Mouse (Mus musculus): ENCODE results near the gene Prkag2.

Gene Prkag2

DNA sequence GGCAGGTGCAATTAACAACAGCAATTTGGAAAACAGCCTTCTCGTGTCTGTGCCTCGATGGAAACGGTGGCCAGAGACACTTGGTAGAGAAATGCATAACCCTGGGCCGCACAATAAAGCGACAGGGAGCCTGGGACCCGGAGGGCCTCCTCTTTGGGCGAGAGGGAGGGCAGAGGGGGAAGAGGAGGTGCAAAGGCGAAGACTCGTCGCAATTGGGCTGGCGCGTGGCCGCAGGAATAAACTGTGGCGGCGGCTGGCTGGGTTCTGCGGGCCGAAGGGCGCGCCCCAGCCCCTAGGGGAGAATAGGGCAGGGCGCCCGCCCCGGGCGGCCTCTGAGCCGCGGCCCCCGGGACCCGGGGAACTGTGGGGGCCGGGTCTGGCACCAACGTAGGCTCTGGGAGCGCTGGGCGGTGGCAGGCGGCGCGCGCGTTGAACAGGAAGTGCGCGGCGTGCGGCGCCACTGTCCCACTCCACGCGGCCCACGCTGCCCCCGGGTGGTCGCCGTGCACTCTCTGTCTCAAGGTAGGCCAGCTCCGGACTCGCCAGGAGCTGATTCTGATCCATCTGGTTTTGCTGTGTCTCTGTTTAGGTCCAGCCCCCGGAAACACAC is at the start of gene Prkag2:
Gene Prkag2, minus strand, starts transcription at position 127 of the 610 bp plus-strand sequence.
- CTCF ChIA-PET: interaction anchor here in 1 of 4 experiments (1.6 kb wide), 1 partner anchor 90 kb away, joined by 6 read pairs; no protein-coding TSS in a partner anchor
- POLR2A ChIA-PET: no interaction called here

DNA sequence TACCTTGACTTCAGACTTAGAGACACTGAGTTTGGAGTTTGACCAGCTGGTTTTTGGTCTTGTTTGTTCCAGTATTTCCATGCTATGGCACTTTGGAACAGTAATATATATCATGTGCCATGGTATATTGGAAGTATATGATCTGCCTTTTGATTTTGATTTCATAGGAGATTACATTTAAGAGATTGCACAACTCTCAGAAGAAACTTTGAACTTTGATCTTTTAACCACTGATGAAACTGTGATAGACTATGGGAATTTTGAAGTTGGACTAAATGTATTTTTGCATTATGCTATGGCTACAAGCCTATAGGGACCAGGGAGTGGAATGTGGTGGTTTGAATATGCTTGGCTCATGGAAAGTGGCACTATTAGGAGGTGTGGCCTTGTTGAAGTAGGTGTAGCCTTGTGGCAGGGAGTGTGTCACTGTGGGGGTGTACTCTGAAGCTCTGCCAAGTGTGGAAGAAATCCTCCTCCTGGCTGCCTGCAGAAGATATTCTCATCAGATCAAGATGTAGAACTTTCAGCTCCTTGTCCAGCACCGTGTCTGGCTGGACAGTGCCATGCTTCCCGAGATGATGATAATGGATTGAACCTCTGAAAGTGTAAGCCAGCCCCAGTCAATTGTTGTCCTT is 49.0 kb upstream of the Prkag2 start:
- ChIA-PET POLR2A (no interaction called here), CTCF (no interaction called here)

DNA sequence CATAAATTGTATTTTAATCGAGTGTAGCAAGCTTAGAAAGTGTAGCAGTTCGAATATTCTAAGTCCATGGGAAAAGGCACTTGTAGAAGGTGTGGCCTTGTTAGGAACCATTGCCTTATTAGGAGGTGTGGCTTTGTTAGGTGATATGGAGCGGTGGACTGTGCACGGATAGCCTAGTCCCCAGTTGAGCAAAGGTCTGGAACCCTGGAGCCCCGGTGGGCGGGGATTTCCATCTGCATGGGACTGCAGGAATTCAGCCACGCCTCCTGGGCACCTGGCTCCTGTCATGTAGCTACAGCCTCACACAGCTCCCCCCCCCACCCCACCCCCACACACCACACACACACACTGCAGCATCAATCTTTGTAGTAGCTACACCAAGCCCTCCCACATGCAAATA is 46.3 kb upstream of the Prkag2 start:
- CTCF ChIA-PET: no interaction called here
- POLR2A ChIA-PET: interaction anchor here in 3 of 4 experiments (1.1 to 1.8 kb wide), 3 partner anchors 10 to 28 kb away, joined by 3 to 6 read pairs (median 5); no protein-coding TSS in a partner anchor

DNA sequence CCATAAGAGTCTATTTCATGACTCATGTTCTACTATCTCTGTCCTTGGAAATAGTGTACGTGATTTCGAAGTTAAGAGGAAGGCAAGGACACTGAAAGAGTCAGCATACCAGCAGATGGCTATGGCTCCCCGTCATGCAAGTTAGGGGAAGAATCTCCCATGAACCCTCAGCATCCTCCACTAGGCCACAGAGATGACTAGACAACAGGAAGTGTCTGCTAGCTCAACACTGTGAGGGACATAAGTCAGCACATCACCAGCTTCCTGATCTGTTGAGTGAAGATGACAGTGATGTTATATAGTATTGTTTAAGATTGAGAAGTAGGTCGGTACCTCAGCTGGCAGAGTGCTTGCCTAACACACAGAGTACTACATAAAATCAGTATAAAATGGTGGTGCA is 27.4 kb upstream of the Prkag2 start:
- CTCF ChIA-PET: no interaction called here
- POLR2A ChIA-PET: no interaction called here

DNA sequence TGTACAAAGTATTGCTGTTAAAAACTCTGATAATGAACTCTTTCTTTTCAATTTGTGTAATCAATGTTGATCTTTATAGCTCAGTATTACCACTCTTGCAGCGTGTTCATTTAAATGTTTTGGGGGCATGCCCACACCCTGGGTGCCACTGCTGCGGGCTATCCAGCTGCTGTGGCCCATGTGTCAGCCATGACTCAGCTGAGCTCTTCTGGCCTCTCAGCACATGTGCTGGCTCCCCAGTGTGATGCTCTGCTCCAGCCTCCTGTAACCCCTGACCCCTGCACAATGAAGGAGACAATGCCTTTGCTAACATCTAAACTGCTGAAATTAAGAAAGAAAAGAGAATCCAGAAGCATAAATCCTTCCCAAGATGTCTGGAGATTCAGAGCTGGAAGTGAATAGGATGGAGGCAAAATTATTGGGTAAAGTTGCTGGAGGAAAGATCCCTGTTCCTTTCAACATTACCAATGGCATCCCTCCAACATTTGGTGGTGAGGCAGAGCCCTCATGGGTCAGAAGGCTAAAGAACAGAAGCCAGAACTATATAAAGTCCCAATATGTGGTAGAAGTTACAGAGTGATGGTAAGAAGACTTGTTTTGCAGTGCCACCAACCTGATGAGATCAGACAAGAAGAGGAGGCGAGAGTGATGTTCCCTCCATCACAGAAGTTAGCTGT is 25.6 kb upstream of the Prkag2 start:
- POLR2A ChIA-PET: interaction anchor here in 1 of 4 experiments (1.3 kb wide), 1 partner anchor 14 kb away, joined by 3 read pairs; no protein-coding TSS in a partner anchor
- CTCF ChIA-PET: no interaction called here

DNA sequence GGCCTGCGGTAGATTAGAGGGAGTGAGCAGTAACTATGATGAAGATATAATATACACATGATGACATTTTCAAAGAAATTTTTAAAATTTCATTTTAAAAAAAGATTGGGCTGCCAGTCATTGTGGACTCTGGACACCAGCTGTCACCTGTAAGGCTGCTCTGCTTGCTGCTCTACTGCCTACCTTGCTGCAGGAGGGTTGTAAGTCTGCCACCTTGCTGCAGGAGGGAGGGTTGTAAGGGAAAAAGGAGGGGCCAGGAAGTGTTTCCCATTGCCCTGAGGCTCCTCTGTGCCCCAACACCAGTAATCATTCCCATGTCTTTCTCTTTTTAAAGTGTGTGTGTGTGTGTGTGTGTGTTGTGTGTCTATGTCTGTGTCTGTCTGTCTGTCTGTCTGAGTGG is 22.1 kb upstream of the Prkag2 start:
- CTCF ChIA-PET: no interaction called here
- POLR2A ChIA-PET: no interaction called here

DNA sequence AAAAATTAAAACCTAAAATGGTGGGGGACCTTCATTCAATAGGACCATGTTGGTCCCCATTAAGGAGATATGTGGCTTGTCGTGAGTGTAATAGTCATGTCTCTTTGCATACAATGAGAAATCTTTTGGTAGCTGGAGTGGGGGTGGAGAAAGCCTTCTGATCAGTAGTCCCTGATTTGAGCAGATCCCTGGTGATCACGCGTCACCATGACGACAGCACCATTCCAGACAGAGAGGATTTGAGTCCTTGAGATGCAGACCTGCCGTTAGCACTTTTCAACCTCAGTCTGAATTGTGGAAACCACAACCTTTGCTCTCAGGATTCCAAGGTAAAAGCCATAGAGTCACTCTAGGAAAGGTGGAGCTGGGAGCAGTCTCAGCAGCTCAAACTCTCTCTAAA is 18.7 kb upstream of the Prkag2 start:
- ChIA-PET CTCF (no interaction called here), POLR2A (interaction anchor here in 1 of 4 experiments (1.4 kb wide), 1 partner anchor 28 kb away, joined by 3 read pairs; no protein-coding TSS in a partner anchor)

DNA sequence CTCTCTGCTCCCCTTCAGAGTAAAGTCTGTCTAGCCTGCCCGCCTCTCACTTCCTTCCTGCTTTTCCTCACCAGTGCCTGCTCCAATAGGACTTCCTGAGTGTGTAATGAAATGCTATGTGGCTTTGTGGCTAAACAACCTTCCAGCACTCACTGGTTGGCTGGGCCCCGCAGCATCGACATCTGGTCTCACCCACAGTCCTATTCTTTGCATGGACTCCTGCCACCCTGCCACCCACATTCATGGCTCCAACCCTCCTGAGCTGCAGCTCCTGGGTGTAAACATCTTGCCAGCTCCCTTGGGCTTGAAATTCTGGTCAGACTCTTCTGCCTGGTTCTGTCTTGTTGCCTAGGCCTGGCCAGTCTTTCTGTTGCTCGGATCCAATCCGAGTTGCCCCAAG is 15.6 kb upstream of the Prkag2 start:
- ChIA-PET CTCF (no interaction called here), POLR2A (no interaction called here)

DNA sequence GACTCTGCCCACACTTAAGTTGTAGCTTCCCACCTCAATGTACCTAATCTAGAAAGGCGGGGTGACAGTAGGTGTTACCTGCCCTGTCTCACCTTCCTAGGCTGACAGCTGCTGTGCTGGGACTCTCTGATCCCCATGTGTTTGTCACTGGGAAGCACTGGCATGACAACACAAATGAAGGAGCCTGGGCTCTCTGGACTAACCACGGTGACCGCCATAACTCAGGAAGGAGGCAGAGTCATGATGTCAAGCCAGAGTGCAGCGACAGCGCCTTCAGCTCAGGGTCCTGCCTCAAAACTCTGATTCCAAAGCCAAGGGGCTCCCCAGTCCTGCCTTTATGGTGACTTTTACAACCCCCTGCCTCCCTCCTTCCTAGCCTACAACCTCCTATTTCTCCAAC is 14.8 kb upstream of the Prkag2 start:
- ChIA-PET POLR2A (interaction anchor here in 2 of 4 experiments (0.6 to 0.7 kb wide), 2 partner anchors 148 to 1171 kb away, joined by 4 to 7 read pairs; no protein-coding TSS in a partner anchor), CTCF (no interaction called here)

DNA sequence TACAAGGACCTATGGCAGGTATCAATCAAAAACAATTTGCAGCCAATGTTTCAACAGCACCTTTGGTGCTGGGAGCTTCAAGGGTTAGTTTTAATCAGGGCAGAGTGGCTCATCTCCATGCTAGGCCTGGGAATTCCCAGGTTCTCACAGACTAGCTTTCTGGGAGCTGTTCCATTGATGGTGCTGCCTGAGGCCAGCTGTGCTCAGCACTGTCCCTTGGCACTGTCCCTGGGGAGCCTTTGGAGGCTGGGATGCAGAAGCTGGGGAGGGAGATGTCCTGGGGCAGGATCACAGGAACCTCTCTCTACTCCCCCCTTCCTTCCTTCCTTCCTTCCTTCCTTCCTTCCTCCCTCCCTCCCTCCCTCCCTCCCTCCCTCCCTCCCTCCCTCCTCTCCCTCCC is 13.7 kb upstream of the Prkag2 start:
- ChIA-PET POLR2A (no interaction called here), CTCF (interaction anchor here in 1 of 4 experiments (0.6 kb wide), 1 partner anchor 205 kb away, joined by 3 read pairs; no protein-coding TSS in a partner anchor)

DNA sequence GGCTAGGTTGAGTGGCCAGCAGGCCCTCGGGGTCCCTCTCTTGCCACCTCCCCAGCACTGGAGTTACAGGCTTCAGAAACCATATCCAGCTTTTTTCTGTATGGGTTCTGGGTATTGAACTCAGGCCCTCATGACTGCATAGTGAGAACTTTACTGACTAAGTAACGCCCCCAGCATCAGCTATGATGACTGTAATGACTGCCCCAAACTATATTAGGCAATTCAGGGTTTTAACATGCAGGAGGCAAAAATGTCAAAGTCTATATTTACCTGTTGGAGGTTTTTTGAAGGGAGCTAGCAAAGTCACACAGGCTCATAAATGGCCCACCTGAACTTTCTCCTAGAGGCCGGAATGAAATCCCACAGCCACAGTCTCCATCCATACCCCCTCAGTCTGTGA is 9.9 kb upstream of the Prkag2 start:
- POLR2A ChIA-PET: interaction anchor here in 2 of 4 experiments (0.6 to 0.9 kb wide), 2 partner anchors 112 to 134 kb away, joined by 3 to 4 read pairs; partner anchors contain the start of gene E130116L18Rik (in 1 of the 2)
- CTCF ChIA-PET: no interaction called here

DNA sequence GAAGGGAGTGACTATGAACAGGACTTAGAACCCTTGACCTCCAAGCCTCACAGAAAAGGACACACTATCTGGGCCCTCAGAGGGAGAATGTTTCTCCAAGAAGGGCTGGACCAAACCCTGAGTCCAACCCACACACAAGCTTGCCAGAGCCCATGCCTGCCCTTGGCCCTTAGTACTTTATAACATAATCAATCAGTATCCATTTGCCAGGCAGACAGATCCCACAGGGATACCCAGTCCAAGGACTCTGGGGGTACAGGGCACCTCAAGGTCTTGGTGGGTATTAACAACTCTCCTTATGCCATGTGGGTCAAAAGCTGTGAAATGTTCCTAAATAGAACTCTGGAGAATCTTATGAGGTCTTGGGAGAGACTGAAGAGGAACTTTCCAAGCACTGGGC is 5.3 kb upstream of the Prkag2 start:
- POLR2A ChIA-PET: no interaction called here
- CTCF ChIA-PET: no interaction called here

DNA sequence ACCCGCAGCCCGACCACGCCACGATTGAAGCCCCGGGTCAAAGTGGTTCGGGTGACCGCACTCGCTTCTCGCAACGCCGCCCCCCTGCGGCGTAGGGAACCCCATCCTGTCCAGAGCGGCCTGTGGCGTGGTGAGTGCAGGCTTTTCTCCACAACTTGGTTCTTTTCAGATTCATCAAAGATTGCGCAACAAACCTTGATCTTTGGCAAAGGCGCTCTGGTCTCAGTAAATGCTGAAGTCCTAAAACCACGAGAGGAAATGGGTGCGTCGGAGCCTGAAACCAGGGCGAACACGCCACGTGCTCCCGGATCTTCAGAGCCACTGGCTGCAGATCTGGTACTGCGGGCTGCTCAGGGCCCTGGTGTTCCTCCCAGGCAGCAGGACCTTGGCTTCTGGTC is 683 bp upstream of the Prkag2 start:
- CTCF ChIA-PET: interaction anchor here in 1 of 4 experiments (1.6 kb wide), 1 partner anchor 90 kb away, joined by 6 read pairs; no protein-coding TSS in a partner anchor
- POLR2A ChIA-PET: no interaction called here

DNA sequence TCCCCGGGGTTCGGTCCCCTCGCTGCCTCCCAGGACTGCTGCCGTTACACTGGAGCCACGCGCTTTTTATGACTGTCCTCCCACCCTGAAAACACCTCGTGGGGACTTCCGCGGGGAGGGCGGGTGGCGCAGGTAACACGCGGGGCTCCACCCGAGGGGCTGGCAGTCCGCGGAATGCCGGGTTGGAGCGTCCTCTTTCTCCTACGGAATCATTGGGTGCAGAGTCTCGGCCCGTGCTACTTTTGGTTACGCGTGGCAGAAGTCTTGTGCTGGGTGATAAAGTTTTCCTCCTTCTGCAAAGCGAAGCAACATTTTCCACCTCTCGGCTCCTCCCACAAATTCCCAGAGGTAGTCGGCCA is 306 bp downstream of the Prkag2 start:
- CTCF ChIA-PET: interaction anchor here in 2 of 4 experiments (1.6 to 2.1 kb wide), 2 partner anchors 77 to 90 kb away, joined by 4 read pairs; no protein-coding TSS in a partner anchor
- POLR2A ChIA-PET: interaction anchor here in 2 of 4 experiments (0.8 to 1.5 kb wide), 2 partner anchors 9 to 415 kb away, joined by 4 to 5 read pairs; partner anchors contain the start of gene Nub1 (in 1 of the 2)

DNA sequence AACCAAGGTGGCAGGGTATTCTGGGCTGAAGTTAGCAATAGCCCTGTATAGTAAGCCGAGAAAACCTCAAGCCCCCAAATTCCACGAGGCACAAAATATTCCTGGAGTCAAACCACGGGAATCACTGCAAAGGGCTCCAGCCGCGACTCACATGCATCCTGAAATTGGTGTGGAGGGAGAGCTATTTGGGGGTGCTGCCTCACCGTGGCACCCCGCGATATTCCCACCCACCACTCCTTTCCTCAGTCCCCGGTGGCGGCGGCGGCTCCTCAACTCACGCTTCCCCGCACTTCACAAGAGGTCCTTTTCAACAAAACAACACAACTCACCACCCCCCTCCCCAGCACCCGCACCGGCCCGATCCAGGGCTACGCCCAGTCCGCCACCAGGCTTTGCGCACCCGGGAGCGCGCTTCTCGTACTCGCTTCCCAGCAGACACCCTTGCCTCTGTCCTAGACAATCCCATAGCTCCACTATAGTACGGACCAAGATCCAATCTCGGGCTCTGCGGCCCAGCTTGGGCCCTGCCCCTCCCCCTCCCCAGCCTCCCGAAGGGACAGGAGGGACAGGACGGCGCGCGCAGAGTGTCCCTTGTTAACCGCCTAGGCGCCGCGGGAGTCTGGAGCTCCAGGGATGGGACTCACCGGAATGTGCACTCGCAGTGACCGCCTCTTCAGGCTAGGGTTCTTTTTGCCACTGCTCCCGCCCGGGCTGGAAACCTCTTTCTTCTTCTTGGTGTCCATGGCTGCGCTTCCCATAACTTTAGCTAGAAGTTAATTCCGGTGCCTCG is 880 bp downstream of the Prkag2 start:
- CTCF ChIA-PET: interaction anchor here in 2 of 4 experiments (1.6 to 2.1 kb wide), 2 partner anchors 77 to 89 kb away, joined by 4 read pairs; no protein-coding TSS in a partner anchor

DNA sequence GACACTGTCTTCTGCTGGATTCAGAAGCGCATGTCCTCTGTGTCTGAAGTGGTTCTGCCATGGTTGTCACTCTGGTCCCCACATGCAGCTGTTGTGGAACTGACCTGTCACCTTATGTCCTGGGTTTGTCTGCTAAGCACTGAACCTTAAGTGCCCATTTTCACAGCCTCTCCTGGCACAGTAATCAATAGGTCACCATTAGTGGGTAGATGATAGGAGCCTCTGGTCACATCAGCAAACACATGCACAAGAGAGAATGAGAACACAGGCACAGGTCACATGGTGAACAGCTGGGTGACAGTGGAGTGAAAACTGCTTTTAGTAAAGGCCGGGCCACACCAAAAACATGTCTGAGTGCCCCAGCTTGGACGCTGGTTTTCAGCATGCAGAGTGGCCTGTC is 2.6 kb downstream of the Prkag2 start:
- POLR2A ChIA-PET: interaction anchor here in 1 of 4 experiments (0.5 to 0.8 kb wide), 2 partner anchors 121 to 1040 kb away, joined by 3 read pairs; no protein-coding TSS in a partner anchor
- CTCF ChIA-PET: no interaction called here

More for the DNA sequence above, 880 bp downstream of the Prkag2 start:
- POLR2A ChIA-PET: interaction anchor here in 3 of 4 experiments (0.8 to 1.5 kb wide), 3 partner anchors 8 to 414 kb away, joined by 3 to 5 read pairs (median 4); partner anchors contain the start of genes Nub1 (in 1 of the 3) and Rheb (in 1 of the 3)

DNA sequence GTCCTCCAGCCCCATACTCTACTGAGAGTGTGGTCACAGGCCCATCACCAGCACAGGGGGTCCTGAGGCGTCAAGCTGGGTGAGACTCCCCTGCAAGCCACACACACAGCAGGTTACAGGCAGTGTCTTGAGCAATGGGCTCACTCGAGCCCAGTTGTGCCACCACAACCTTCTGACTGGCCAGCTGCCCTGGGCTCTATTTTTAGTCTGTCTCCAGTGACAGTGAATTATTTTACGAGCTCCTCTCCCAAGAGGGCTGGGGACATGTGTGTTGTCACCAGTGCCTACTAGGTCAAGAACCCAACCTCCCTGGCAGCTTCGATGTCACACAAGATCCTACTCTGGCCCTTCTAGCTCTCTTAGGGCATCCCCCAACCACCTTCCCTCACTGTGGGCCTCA is 4.0 kb downstream of the Prkag2 start:
- ChIA-PET CTCF (interaction anchor here in 1 of 4 experiments (1.5 kb wide), 1 partner anchor 85 kb away, joined by 6 read pairs; no protein-coding TSS in a partner anchor), POLR2A (no interaction called here)

DNA sequence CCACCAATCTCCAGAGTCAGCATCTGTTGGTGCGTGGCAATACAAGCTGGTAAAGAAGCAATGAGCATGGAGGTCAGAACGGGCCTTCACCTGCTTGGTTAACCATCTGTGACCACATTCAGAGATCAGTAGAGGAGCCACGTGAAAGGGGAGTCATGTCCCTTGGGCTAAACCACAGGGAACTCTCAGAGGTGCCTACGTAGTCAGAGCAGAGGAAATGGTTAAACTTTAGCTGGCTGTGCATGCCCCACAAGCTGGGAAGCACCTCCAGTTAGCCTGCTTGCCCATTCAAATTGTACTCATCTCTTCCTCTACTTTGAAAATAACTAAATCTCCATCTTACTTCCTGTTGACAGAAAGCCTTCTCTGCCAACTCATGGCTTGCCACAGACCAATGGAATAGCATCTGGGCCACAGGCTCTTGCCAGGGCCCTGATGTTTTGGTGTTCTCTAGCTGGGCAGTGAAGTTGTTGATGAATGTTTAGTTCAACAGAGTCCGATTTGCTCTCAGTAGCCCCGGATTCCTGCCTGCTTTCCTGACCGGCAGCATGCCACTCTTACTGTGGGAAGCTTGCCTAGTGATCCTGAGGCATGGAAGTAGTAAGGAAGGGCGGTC is 7.7 kb downstream of the Prkag2 start:
- ChIA-PET CTCF (interaction anchor here in 3 of 4 experiments (0.7 to 1.6 kb wide), 4 partner anchors 10 to 70 kb away, joined by 3 to 5 read pairs (median 4); no protein-coding TSS in a partner anchor), POLR2A (interaction anchor here in 1 of 4 experiments (0.8 to 1.1 kb wide), 2 partner anchors 23 to 119 kb away, joined by 3 read pairs; no protein-coding TSS in a partner anchor)
